Mouse (Mus musculus) gastrocnemius, postnatal 14 days (tissue): Measurements from ENCODE around the gene Kctd4. TPM values are rescaled to one million over a fixed set of nuclear protein-coding genes. Genes with fewer than 3 reads are reported as not detected.
"Not testable (repeated sequence)": the region's sequence is repeated elsewhere in the genome, so short reads cannot be mapped to it uniquely, and the experiment has no call there.

Experiments
- DNase-seq: peaks from one replicate; pipeline ENCODE4 v3.0.0; 2021; ENCODE audit warnings: mixed read lengths
- intact Hi-C: fragments of 180-260 bp; cut with DNase I; formaldehyde crosslinking; loops from one replicate; pipeline ENCODE4 v1.15.1; 2025; ENCODE audit warnings: low total_unique reads
- long read RNA-seq, 2 experiments: library from polyadenylated mRNA; stranded (forward); transcript quantifications; one replicate each; pipeline ENCODE4 v2.0.0; 2021
- total RNA-seq, 2 experiments: library from RNA; stranded (reverse); gene quantifications; 2 replicates each; pipeline ENCODE4 v1.2.3; 2021

Gene Kctd4
- not detected for total RNA-seq
- long read RNA-seq, experiment 1 = 0 reads
- long read RNA-seq, experiment 2 = 0 reads

GRCm38 (mm10) chr14:75954766-75955165 lies at the start of gene Kctd4:
Gene Kctd4 (plus strand): TSS chr14:75955009.
- intact Hi-C loops = no loop called here
- DNase-seq = no peak

- DNase-seq = no peak
- intact Hi-C loops = no loop called here
Observed at GRCm38 (mm10) chr14:75906931-75907330, 47.9 kb upstream of the Kctd4 start.

- intact Hi-C loops = no loop called here
- DNase-seq = no peak
Observed at GRCm38 (mm10) chr14:75911968-75912367, 42.8 kb upstream of the Kctd4 start.

- intact Hi-C loops = no loop called here
- no peak for DNase-seq
Observed at GRCm38 (mm10) chr14:75912665-75913064, 42.1 kb upstream of the Kctd4 start.

GRCm38 (mm10) chr14:75923314-75924052 lies 31.3 kb upstream of the Kctd4 start:
- intact Hi-C loops = no loop called here
- DNase-seq = no peak

- intact Hi-C loops, DNase-seq: not testable (repeated sequence)
Observed at GRCm38 (mm10) chr14:75929713-75930112, 25.1 kb upstream of the Kctd4 start.

- intact Hi-C loops = no loop called here
- no peak for DNase-seq
Observed at GRCm38 (mm10) chr14:75931266-75931665, 23.5 kb upstream of the Kctd4 start.

- no peak for DNase-seq
- intact Hi-C loops = no loop called here
Observed at GRCm38 (mm10) chr14:75934359-75934758, 20.4 kb upstream of the Kctd4 start.

GRCm38 (mm10) chr14:75937714-75938113 lies 17.1 kb upstream of the Kctd4 start:
- no peak for DNase-seq
- intact Hi-C loops = no loop called here

GRCm38 (mm10) chr14:75941500-75941899 lies 13.3 kb upstream of the Kctd4 start:
- no peak for DNase-seq
- intact Hi-C loops = no loop called here

GRCm38 (mm10) chr14:75942365-75942764 lies 12.4 kb upstream of the Kctd4 start:
- DNase-seq = no peak
- intact Hi-C loops = no loop called here

GRCm38 (mm10) chr14:75947674-75948073 lies 7.1 kb upstream of the Kctd4 start:
- no peak for DNase-seq
- intact Hi-C loops = no loop called here

GRCm38 (mm10) chr14:75953011-75953410 lies 1.8 kb upstream of the Kctd4 start:
- intact Hi-C loops = no loop called here
- no peak for DNase-seq

GRCm38 (mm10) chr14:75962250-75962649 lies 7.4 kb downstream of the Kctd4 start:
- DNase-seq = no peak
- intact Hi-C loops = no loop called here

GRCm38 (mm10) chr14:75963215-75963614 lies 8.4 kb downstream of the Kctd4 start:
- intact Hi-C loops = no loop called here
- no peak for DNase-seq

GRCm38 (mm10) chr14:75964000-75964399 lies 9.2 kb downstream of the Kctd4 start:
- intact Hi-C loops = no loop called here
- no peak for DNase-seq

GRCm38 (mm10) chr14:75964433-75964832 lies 9.6 kb downstream of the Kctd4 start:
- no peak for DNase-seq
- intact Hi-C loops = no loop called here

GRCm38 (mm10) chr14:75967291-75967690 lies 12.5 kb downstream of the Kctd4 start:
- DNase-seq = no peak
- intact Hi-C loops = no loop called here

GRCm38 (mm10) chr14:75976107-75976506 lies 21.3 kb downstream of the Kctd4 start:
- intact Hi-C loops = no loop called here
- DNase-seq = no peak

- intact Hi-C loops = no loop called here
Observed at GRCm38 (mm10) chr14:75981231-75981630, 26.4 kb downstream of the Kctd4 start.

GRCm38 (mm10) chr14:75983891-75984290 lies 29.1 kb downstream of the Kctd4 start:
- intact Hi-C loops = no loop called here
- no peak for DNase-seq

More at GRCm38 (mm10) chr14:75981231-75981630, 26.4 kb downstream of the Kctd4 start:
- DNase-seq = no peak

- intact Hi-C loops = no loop called here
- DNase-seq = peak; percentile 10
Observed at GRCm38 (mm10) chr14:75985112-75985511, 30.3 kb downstream of the Kctd4 start.
